Mouse (Mus musculus): Measurements from ENCODE around the gene Shisa2.

GRCm38 (mm10) chr14:59629308-59629707 is 4.2 kb downstream of the Shisa2 start:
- no peak for TF ChIP-seq POLR2A (IDR thresholded peaks at IDR 0.05; ENCODE audit: low read depth, low read length)
- TF ChIP-seq CTCF (conservative IDR thresholded peaks at IDR 0.05; ENCODE audit: insufficient read depth, insufficient read length, low read depth, low read length) = no peak

All from kidney, adult 2 months (tissue).